Mouse (Mus musculus): ENCODE results near the gene Plppr2.

Gene Plppr2

GRCm38 (mm10) chr9:21925506-21925905 is 11.3 kb upstream of the Plppr2 start:
- no peak for TF ChIP-seq GATA4 (IDR thresholded peaks at IDR 0.05; ENCODE audit: insufficient replicate concordance, low read length)

GRCm38 (mm10) chr9:21926155-21926554 is 10.7 kb upstream of the Plppr2 start:
- no peak for TF ChIP-seq GATA4 (IDR thresholded peaks at IDR 0.05; ENCODE audit: insufficient replicate concordance, low read length)

- no peak for TF ChIP-seq GATA4 (IDR thresholded peaks at IDR 0.05; ENCODE audit: insufficient replicate concordance, low read length)
Observed at GRCm38 (mm10) chr9:21926784-21927183, 10.0 kb upstream of the Plppr2 start.

- peak; percentile 68; the same call in 1 of the 2 replicates for TF ChIP-seq GATA4 (IDR thresholded peaks at IDR 0.05; ENCODE audit: insufficient replicate concordance, low read length)
Observed at GRCm38 (mm10) chr9:21927208-21927753, 9.6 kb upstream of the Plppr2 start, which contains the start of the genes Ccdc159 and Tmem205. Ccdc159 (plus strand) TSS chr9:21927471. Tmem205 (minus strand) TSS chr9:21927556.

- no peak for TF ChIP-seq GATA4 (IDR thresholded peaks at IDR 0.05; ENCODE audit: insufficient replicate concordance, low read length)
Observed at GRCm38 (mm10) chr9:21929208-21929607, 7.6 kb upstream of the Plppr2 start.

GRCm38 (mm10) chr9:21932006-21932405 is 4.8 kb upstream of the Plppr2 start:
- TF ChIP-seq GATA4 (IDR thresholded peaks at IDR 0.05; ENCODE audit: insufficient replicate concordance, low read length): no peak

GRCm38 (mm10) chr9:21932445-21933137 is 4.2 kb upstream of the Plppr2 start:
- no peak for TF ChIP-seq GATA4 (IDR thresholded peaks at IDR 0.05; ENCODE audit: insufficient replicate concordance, low read length)

- no peak for TF ChIP-seq GATA4 (IDR thresholded peaks at IDR 0.05; ENCODE audit: insufficient replicate concordance, low read length)
Observed at GRCm38 (mm10) chr9:21934021-21934420, 2.8 kb upstream of the Plppr2 start.

- no peak for TF ChIP-seq GATA4 (IDR thresholded peaks at IDR 0.05; ENCODE audit: insufficient replicate concordance, low read length)
Observed at GRCm38 (mm10) chr9:21935466-21936131, 1.2 kb upstream of the Plppr2 start.

- TF ChIP-seq GATA4 (IDR thresholded peaks at IDR 0.05; ENCODE audit: insufficient replicate concordance, low read length): no peak
Observed at GRCm38 (mm10) chr9:21937711-21938175, 910 bp downstream of the Plppr2 start.

- no peak for TF ChIP-seq GATA4 (IDR thresholded peaks at IDR 0.05; ENCODE audit: insufficient replicate concordance, low read length)
Observed at GRCm38 (mm10) chr9:21938234-21938855, 1.5 kb downstream of the Plppr2 start.

- TF ChIP-seq GATA4 (IDR thresholded peaks at IDR 0.05; ENCODE audit: insufficient replicate concordance, low read length): no peak
Observed at GRCm38 (mm10) chr9:21943046-21943445, 6.2 kb downstream of the Plppr2 start.

GRCm38 (mm10) chr9:21943638-21944037 is 6.8 kb downstream of the Plppr2 start:
- no peak for TF ChIP-seq GATA4 (IDR thresholded peaks at IDR 0.05; ENCODE audit: insufficient replicate concordance, low read length)

GRCm38 (mm10) chr9:21944267-21944666 is 7.4 kb downstream of the Plppr2 start:
- TF ChIP-seq GATA4 (IDR thresholded peaks at IDR 0.05; ENCODE audit: insufficient replicate concordance, low read length): no peak

- TF ChIP-seq GATA4 (IDR thresholded peaks at IDR 0.05; ENCODE audit: insufficient replicate concordance, low read length): no peak
Observed at GRCm38 (mm10) chr9:21947540-21948130, 10.8 kb downstream of the Plppr2 start.
